Mouse (Mus musculus): ENCODE measurements around the gene Gpi1.

- TF ChIP-seq MAFK (IDR thresholded peaks at IDR 0.05; ENCODE audit: borderline replicate concordance, low read depth, low read length) = no peak
- no peak for TF ChIP-seq ETS1 (IDR thresholded peaks at IDR 0.05; ENCODE audit: low read depth, low read length)
- no peak for TF ChIP-seq TAL1 (IDR thresholded peaks at IDR 0.05; ENCODE audit: low read length)
Observed at GRCm38 (mm10) chr7:34213281-34213680, 16.9 kb downstream of the Gpi1 start.

All from MEL (cell line).